Mouse (Mus musculus): ENCODE data around the gene Gm20388. TPM values are rescaled to one million over a fixed set of nuclear protein-coding genes. Genes with fewer than 3 reads are reported as not detected.

The Gm20388 gene
- polyA plus RNA-seq, 1 experiment, result 49.7 TPM

DNA sequence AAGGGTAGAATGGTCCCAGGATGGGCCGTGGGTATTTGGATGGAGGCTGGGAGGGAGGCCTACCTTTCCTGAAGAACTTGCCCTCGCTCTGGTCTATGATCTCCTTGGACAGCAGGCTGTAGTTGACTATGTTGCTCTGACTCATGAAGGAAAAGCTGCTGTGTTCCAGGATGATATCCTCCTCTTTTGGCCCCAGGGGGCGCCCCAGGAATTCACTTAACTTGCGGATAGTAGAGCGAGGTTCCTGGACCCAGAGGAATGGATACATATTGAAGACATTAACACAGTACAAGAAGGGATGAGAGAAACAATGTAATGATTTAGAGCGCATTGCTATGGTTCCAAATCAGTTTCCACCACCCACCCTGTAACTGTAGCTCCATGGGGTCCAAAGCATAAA is 3234.6 kb downstream of the Gm20388 start:
- DNase-seq, result peak; percentile 72
- Histone ChIP-seq H3K4me1 (ENCODE audit: control insufficient read depth, insufficient read depth, low read length) (no peaks in the 10 kb centered on the region), H3K36me3 (ENCODE audit: control insufficient read depth, insufficient read depth, low read length) (no peaks in the 10 kb centered on the region), H3K4me3 (ENCODE audit: insufficient read depth, low read depth, low read length) (no peak overlapping the region), H3K27me3 (replicated peaks; ENCODE audit: control insufficient read depth, insufficient read depth, low read length) (no peaks in the 10 kb centered on the region), H3K27ac (ENCODE audit: insufficient read depth, low read depth, low read length) (no peak overlapping the region)
- WGBS, result 56% methylated on average over 6 of the region's 6 CpGs
- no peak for TF ChIP-seq POLR2A (IDR thresholded peaks at IDR 0.05; ENCODE audit: low read depth, low read length)
- peak; percentile 68 for TF ChIP-seq CTCF (conservative IDR thresholded peaks at IDR 0.05; ENCODE audit: insufficient read depth, insufficient read length, low read depth, low read length)

DNA sequence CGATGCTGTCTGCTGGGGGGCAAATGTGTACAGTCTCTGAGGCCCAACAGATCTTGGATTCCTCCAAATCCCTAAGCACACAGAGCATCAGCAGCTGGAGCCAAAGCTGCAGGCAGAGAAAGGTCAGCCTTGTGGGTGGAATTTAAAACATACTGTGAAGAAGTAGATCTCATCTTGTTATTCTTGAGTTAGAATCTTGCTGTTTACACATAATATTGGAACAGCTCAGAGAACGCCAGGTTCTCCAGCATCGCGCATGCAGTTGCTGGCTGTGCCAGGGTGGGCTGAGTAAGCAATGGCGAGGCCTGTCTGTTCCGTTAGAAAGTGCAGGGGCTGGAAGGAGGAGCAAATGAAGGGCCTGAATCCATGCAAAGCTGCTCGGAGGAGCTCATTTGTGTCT is 3235.7 kb downstream of the Gm20388 start:
- 74% methylated on average over 7 of the region's 7 CpGs for WGBS

DNA sequence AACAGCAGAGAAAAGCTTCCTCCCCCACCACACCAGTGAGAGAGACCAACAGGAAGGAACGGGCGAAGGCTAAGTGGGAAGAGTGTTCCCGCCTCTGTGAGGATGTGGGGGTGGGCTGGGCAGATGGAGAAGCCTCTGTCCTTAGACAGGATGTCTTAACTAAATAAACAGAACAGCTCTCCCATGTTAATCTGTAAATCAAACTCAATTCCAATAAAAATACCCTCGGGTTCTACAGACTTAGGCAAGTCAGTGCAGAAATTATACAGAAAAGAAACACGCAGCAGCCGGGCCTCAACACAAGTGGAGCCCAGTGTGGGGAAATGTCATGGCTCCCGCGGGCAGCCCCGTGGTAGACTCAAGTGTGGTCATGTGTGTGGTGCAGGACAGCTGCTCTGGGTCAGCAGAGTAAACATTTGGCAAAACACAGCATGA is 3240.1 kb downstream of the Gm20388 start:
- DNase-seq, result peak; percentile 43
- H3K4me1 ChIP-seq (ENCODE audit: control insufficient read depth, insufficient read depth, low read length), result 0 out of 2 replicates have a peak, but pooled peaks cover 2% of the 10 kb centered on the region
- no peak overlapping the region for H3K4me3 ChIP-seq (ENCODE audit: insufficient read depth, low read depth, low read length)
- peak overlapping the region; percentile 62 for H3K27ac ChIP-seq (ENCODE audit: insufficient read depth, low read depth, low read length)
- H3K36me3 ChIP-seq (ENCODE audit: control insufficient read depth, insufficient read depth, low read length), result no peaks in the 10 kb centered on the region
- WGBS, result 48% methylated on average over 9 of the region's 9 CpGs
- H3K27me3 ChIP-seq (replicated peaks; ENCODE audit: control insufficient read depth, insufficient read depth, low read length), result no peaks in the 10 kb centered on the region
- TF ChIP-seq CTCF (conservative IDR thresholded peaks at IDR 0.05; ENCODE audit: insufficient read depth, insufficient read length, low read depth, low read length) (no peak), POLR2A (IDR thresholded peaks at IDR 0.05; ENCODE audit: low read depth, low read length) (no peak)

More for the DNA sequence above, 3235.7 kb downstream of the Gm20388 start:
- TF ChIP-seq CTCF (conservative IDR thresholded peaks at IDR 0.05; ENCODE audit: insufficient read depth, insufficient read length, low read depth, low read length) (no peak), POLR2A (IDR thresholded peaks at IDR 0.05; ENCODE audit: low read depth, low read length) (no peak)
- Histone ChIP-seq H3K4me1 (ENCODE audit: control insufficient read depth, insufficient read depth, low read length) (no peaks in the 10 kb centered on the region), H3K27ac (ENCODE audit: insufficient read depth, low read depth, low read length) (no peak overlapping the region), H3K36me3 (ENCODE audit: control insufficient read depth, insufficient read depth, low read length) (no peaks in the 10 kb centered on the region), H3K27me3 (replicated peaks; ENCODE audit: control insufficient read depth, insufficient read depth, low read length) (no peaks in the 10 kb centered on the region), H3K4me3 (ENCODE audit: insufficient read depth, low read depth, low read length) (no peak overlapping the region)
- DNase-seq, result no peak

DNA sequence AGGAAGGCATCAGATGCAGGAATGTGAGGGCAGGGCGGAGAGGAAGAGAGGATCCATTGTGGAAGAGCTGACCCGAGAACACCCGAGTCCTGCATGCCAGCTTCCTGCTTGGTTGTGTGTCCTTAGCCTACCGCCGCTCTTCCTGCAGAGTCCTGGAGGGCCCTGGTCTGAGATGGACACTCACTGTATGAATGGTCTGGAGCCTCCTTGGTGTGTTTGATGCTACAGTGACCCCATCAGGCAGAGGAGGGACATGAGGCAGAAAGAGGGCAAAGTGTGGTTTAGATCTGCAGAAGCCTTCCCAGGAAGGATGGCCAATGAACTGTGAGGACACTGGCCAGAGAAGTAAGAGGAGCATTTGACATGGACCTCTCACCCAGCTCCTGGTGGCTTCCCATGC is 3244.5 kb downstream of the Gm20388 start:
- TF ChIP-seq POLR2A (IDR thresholded peaks at IDR 0.05; ENCODE audit: low read depth, low read length) (no peak), CTCF (conservative IDR thresholded peaks at IDR 0.05; ENCODE audit: insufficient read depth, insufficient read length, low read depth, low read length) (peak; percentile 65)
- 55% methylated on average over 5 of the region's 5 CpGs for WGBS
- H3K36me3 ChIP-seq (ENCODE audit: control insufficient read depth, insufficient read depth, low read length), result no peaks in the 10 kb centered on the region

DNA sequence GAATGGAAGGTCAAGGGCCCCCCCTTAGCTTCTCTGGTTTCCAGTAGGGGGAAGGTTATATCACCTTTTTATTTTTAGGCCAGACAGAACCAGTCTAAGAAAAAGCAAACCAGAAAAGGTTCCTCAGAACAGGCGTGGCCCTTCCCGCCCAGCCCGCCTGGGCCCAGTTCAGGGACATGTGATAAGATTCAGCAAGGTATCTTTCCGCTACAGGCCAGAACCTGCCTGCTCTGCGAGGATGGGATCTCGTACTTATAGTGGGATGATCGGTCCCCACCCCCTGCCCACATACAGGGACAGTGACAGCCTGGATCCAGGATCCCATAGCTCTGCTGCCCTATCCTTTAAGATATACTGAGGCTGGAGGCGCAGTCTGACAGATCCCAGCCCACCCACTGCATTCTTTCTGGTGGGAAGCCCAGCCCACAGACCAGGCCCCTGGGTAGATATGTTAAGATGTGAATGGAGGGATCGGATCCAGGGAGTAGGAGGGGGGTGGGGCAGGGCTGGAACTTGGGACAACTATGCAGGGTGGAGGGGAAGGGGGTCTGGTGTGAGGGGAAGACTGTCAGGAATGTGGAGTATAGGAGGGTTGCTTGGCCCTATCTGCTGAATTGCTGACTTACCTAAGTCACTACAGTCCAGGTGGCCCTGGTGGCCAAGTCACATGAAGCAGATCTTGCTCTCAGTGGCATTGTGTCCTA is 3245.6 kb downstream of the Gm20388 start:
- 89% methylated on average over 9 of the region's 9 CpGs for WGBS
- H3K27me3 ChIP-seq (replicated peaks; ENCODE audit: control insufficient read depth, insufficient read depth, low read length), result no peaks in the 10 kb centered on the region
- no peaks in the 10 kb centered on the region for H3K36me3 ChIP-seq (ENCODE audit: control insufficient read depth, insufficient read depth, low read length)
- no peak for TF ChIP-seq POLR2A (IDR thresholded peaks at IDR 0.05; ENCODE audit: low read depth, low read length)
- TF ChIP-seq CTCF (conservative IDR thresholded peaks at IDR 0.05; ENCODE audit: insufficient read depth, insufficient read length, low read depth, low read length), result no peak
- H3K4me3 ChIP-seq (ENCODE audit: insufficient read depth, low read depth, low read length), result no peak overlapping the region
- DNase-seq, result no peak
- 0 out of 2 replicates have a peak, but pooled peaks cover 2% of the 10 kb centered on the region for H3K4me1 ChIP-seq (ENCODE audit: control insufficient read depth, insufficient read depth, low read length)
- no peak overlapping the region for H3K27ac ChIP-seq (ENCODE audit: insufficient read depth, low read depth, low read length)

More for the DNA sequence above, 3244.5 kb downstream of the Gm20388 start:
- peak; percentile 60 for DNase-seq
- Histone ChIP-seq H3K27ac (ENCODE audit: insufficient read depth, low read depth, low read length) (no peak overlapping the region), H3K4me1 (ENCODE audit: control insufficient read depth, insufficient read depth, low read length) (0 out of 2 replicates have a peak, but pooled peaks cover 2% of the 10 kb centered on the region), H3K4me3 (ENCODE audit: insufficient read depth, low read depth, low read length) (no peak overlapping the region), H3K27me3 (replicated peaks; ENCODE audit: control insufficient read depth, insufficient read depth, low read length) (no peaks in the 10 kb centered on the region)

DNA sequence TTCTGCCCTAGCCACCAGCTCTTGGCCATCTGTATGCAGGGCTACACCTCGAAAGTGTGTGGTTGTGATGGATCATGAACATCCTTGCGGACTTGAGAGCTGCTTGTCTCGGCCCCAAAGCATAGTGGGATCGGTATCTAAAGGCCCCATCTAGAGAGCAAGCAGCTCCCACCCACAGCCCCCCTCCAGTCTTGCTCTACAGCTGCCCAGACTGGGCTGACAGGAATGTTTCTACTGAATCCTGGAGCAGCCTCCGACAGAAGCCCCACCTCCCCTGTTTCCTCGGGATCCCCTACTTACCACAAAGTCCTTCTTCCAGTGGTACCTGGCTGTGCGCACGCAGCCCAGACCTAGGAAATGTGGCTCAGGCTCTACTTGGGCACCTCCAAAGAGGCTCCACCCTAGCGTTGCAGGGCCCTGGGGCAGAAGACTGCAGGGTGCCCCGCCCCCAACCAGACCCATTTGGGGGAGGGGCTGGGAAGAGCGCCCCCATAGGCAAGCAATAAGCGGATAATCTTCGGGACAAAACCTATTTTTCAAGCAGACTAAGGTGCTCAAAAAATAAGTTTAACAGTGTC is 3247.3 kb downstream of the Gm20388 start, which contains the start of gene Sult5a1:
Gene Sult5a1 (minus strand): TSS at position 428 of the 578 bp plus-strand sequence.
- Histone ChIP-seq H3K4me3 (ENCODE audit: insufficient read depth, low read depth, low read length) (no peak within 1 kb of the TSS), H3K4me1 (ENCODE audit: control insufficient read depth, insufficient read depth, low read length) (0 out of 2 replicates have a peak, but pooled peaks cover 2% of the 10 kb centered on the region), H3K27me3 (replicated peaks; ENCODE audit: control insufficient read depth, insufficient read depth, low read length) (no peaks in the 10 kb centered on the region), H3K36me3 (ENCODE audit: control insufficient read depth, insufficient read depth, low read length) (no peaks in the 10 kb centered on the region), H3K27ac (ENCODE audit: insufficient read depth, low read depth, low read length) (no peak within 1 kb of the TSS)
- 39% methylated on average over 13 of the region's 13 CpGs for WGBS
- DNase-seq, result no peak
- no peak for TF ChIP-seq POLR2A (IDR thresholded peaks at IDR 0.05; ENCODE audit: low read depth, low read length)
- TF ChIP-seq CTCF (conservative IDR thresholded peaks at IDR 0.05; ENCODE audit: insufficient read depth, insufficient read length, low read depth, low read length), result no peak

DNA sequence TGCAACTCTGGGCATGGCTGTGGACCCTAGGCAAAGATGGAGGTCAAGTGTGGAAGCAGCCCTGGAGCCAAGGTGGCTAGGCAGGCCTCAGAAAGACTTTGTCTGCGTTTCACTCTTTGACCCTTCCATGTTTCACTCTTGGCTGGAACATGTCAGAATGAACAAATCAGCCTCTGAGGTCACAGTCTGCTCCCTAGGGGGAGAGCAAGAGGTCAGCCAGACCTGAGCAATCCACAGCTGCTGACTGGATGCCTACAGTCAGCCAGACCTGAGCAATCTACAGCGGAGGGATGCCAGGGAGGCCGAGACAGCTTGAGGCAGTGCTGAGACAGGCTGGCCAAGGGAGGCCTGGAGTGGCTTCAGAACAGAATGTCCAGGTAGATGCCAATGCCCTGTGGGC is 3270.8 kb downstream of the Gm20388 start:
- peak; percentile 91 for DNase-seq

More for the DNA sequence above, 3270.8 kb downstream of the Gm20388 start:
- H3K27ac ChIP-seq (ENCODE audit: insufficient read depth, low read depth, low read length), result 0 out of 2 replicates have a peak overlapping the region, but pooled peaks have one; percentile 5
- peaks cover 2% of the 10 kb centered on the region; the same call in 1 of the 2 replicates for H3K4me1 ChIP-seq (ENCODE audit: control insufficient read depth, insufficient read depth, low read length)
- no peaks in the 10 kb centered on the region for H3K27me3 ChIP-seq (replicated peaks; ENCODE audit: control insufficient read depth, insufficient read depth, low read length)
- no peaks in the 10 kb centered on the region for H3K36me3 ChIP-seq (ENCODE audit: control insufficient read depth, insufficient read depth, low read length)
- WGBS, result 56% methylated on average over 3 of the region's 3 CpGs
- no peak overlapping the region for H3K4me3 ChIP-seq (ENCODE audit: insufficient read depth, low read depth, low read length)
- TF ChIP-seq POLR2A (IDR thresholded peaks at IDR 0.05; ENCODE audit: low read depth, low read length) (no peak), CTCF (conservative IDR thresholded peaks at IDR 0.05; ENCODE audit: insufficient read depth, insufficient read length, low read depth, low read length) (no peak)

All from kidney, adult 2 months (tissue).